Mouse (Mus musculus) cerebellum, adult 11-12 months (tissue): Measurements from ENCODE around the gene Kitl.

ENCODE experiments used
- DNase-seq: peaks from one replicate; pipeline ENCODE4 v3.0.0; 2022

Kitl gene

GRCm38 (mm10) chr10:100127837-100128743 lies 112.7 kb downstream of the Kitl start:
- no peak for DNase-seq

DNA sequence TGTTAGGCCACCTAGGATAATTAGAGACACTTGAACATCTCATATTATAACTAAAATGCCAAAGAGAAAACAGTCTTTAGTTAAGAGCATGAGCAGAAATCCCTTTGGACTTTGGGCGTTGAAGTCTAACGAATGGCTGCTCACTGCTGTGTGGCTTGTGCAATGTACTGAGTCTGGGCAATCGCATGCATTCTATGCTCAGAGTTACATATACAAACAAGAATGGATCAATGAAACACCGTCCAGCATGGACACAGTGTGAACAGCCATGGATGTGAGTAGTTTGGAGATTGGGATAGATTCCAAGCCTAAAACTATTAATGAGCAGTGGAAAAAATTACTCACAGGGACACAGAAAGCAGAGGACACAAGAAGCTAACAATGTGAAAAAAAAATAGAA lies 116.2 kb downstream of the Kitl start:
- DNase-seq, result no peak

DNA sequence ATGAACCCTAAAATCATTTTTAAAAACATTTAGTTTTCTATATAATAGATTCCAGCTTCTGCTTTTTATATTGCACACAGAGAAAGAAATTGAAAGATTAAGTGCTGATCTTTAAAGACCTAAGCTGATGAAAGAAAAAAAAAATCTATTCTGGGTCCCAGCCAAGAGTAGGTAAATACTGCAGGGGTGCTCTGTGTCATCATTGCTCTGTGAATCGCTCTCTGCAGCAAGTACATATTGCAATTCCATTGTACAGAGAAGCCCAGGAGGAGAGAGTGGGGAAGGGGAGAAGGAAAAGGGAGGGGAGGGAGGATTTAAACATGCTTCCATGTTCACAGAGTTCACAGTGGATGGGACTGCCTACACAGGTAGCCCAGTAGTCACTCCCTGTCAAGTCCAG lies 116.9 kb downstream of the Kitl start:
- DNase-seq, result no peak

GRCm38 (mm10) chr10:100138552-100138951 lies 123.1 kb downstream of the Kitl start:
- no peak for DNase-seq

- DNase-seq, result no peak
These were observed 132.7 kb downstream of the Kitl start for GRCm38 (mm10) chr10:100148123-100148522.
